Mouse (Mus musculus): Measurements from ENCODE around the gene Nqo2. TPM values are rescaled to one million over a fixed set of nuclear protein-coding genes. Genes with fewer than 3 reads are reported as not detected.

The Nqo2 gene
- polyA plus RNA-seq, 1 experiment: 41.2 TPM

GRCm38 (mm10) chr13:33989625-33990024 is 25.1 kb downstream of the Nqo2 start:
- H3K27ac ChIP-seq (ENCODE audit: insufficient read depth, low read depth, low read length): no peak overlapping the region
- TF ChIP-seq CTCF (IDR thresholded peaks at IDR 0.05; ENCODE audit: low read depth, low read length): no peak
- TF ChIP-seq POLR2A (IDR thresholded peaks at IDR 0.05; ENCODE audit: borderline replicate concordance, low read depth, low read length): no peak
- no peak overlapping the region for H3K4me3 ChIP-seq (ENCODE audit: insufficient read depth, low read length)
- no peaks in the 10 kb centered on the region for H3K4me1 ChIP-seq (ENCODE audit: control insufficient read depth, insufficient read depth, low read length)

DNA sequence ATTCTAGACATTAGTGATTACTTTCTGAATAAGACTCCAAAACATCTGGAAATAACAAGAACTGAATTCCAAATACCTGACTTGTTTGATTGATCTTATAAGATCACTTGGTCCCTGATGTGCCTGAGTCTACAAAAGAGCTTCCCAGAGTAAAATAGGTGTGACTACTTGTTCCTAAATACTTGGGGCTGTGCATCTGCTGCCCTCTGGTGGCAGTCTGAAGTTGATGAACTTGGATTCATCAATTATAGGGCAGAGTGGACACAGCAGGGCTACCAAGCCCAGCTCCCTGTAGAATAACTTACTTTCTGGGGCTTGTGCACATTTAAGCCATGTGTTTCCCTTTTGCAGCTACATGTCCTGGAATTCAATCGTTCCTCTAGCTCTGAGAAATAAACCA is 30.7 kb downstream of the Nqo2 start:
- TF ChIP-seq POLR2A (IDR thresholded peaks at IDR 0.05; ENCODE audit: borderline replicate concordance, low read depth, low read length) (no peak), CTCF (IDR thresholded peaks at IDR 0.05; ENCODE audit: low read depth, low read length) (peak; percentile 39)
- H3K4me1 ChIP-seq (ENCODE audit: control insufficient read depth, insufficient read depth, low read length): peaks cover 10% of the 10 kb centered on the region
- no peak overlapping the region for H3K4me3 ChIP-seq (ENCODE audit: insufficient read depth, low read length)
- no peak overlapping the region for H3K27ac ChIP-seq (ENCODE audit: insufficient read depth, low read depth, low read length)

GRCm38 (mm10) chr13:34002058-34003006 is 37.8 kb downstream of the Nqo2 start, which contains the start of the genes Ripk1 and Serpinb6a:
Ripk1 (plus strand) TSS chr13:34002363.
Serpinb6a (minus strand) TSS chr13:34002794.
- Histone ChIP-seq H3K27ac (ENCODE audit: insufficient read depth, low read depth, low read length) (peak within 1 kb of the TSS; percentile 84), H3K4me1 (ENCODE audit: control insufficient read depth, insufficient read depth, low read length) (peaks cover 20% of the 10 kb centered on the region), H3K4me3 (ENCODE audit: insufficient read depth, low read length) (peak within 1 kb of the TSS; percentile 95)
- TF ChIP-seq CTCF (IDR thresholded peaks at IDR 0.05; ENCODE audit: low read depth, low read length): peak; percentile 30; the same call in 1 of the 2 replicates
- TF ChIP-seq POLR2A (IDR thresholded peaks at IDR 0.05; ENCODE audit: borderline replicate concordance, low read depth, low read length): no peak

- H3K27ac ChIP-seq (ENCODE audit: insufficient read depth, low read depth, low read length): peak overlapping the region; percentile 19; the same call in 1 of the 2 replicates
These were observed 38.6 kb downstream of the Nqo2 start for GRCm38 (mm10) chr13:34003058-34003457.

GRCm38 (mm10) chr13:34007234-34007633 is 42.7 kb downstream of the Nqo2 start:
- no peak for TF ChIP-seq CTCF (IDR thresholded peaks at IDR 0.05; ENCODE audit: low read depth, low read length)
- TF ChIP-seq POLR2A (IDR thresholded peaks at IDR 0.05; ENCODE audit: borderline replicate concordance, low read depth, low read length): no peak
- Histone ChIP-seq H3K4me1 (ENCODE audit: control insufficient read depth, insufficient read depth, low read length) (peaks cover 17% of the 10 kb centered on the region), H3K4me3 (ENCODE audit: insufficient read depth, low read length) (no peak overlapping the region), H3K27ac (ENCODE audit: insufficient read depth, low read depth, low read length) (peak overlapping the region; percentile 73)

More at GRCm38 (mm10) chr13:34003058-34003457, 38.6 kb downstream of the Nqo2 start:
- TF ChIP-seq POLR2A (IDR thresholded peaks at IDR 0.05; ENCODE audit: borderline replicate concordance, low read depth, low read length): no peak
- TF ChIP-seq CTCF (IDR thresholded peaks at IDR 0.05; ENCODE audit: low read depth, low read length): no peak
- H3K4me3 ChIP-seq (ENCODE audit: insufficient read depth, low read length): peak overlapping the region; percentile 95
- H3K4me1 ChIP-seq (ENCODE audit: control insufficient read depth, insufficient read depth, low read length): peaks cover 21% of the 10 kb centered on the region

- no peak for TF ChIP-seq POLR2A (IDR thresholded peaks at IDR 0.05; ENCODE audit: borderline replicate concordance, low read depth, low read length)
- TF ChIP-seq CTCF (IDR thresholded peaks at IDR 0.05; ENCODE audit: low read depth, low read length): no peak
- Histone ChIP-seq H3K27ac (ENCODE audit: insufficient read depth, low read depth, low read length) (no peak overlapping the region), H3K4me3 (ENCODE audit: insufficient read depth, low read length) (no peak overlapping the region), H3K4me1 (ENCODE audit: control insufficient read depth, insufficient read depth, low read length) (peaks cover 6% of the 10 kb centered on the region)
These were observed 52.6 kb downstream of the Nqo2 start for GRCm38 (mm10) chr13:34016927-34017569.

- peaks cover 6% of the 10 kb centered on the region for H3K4me1 ChIP-seq (ENCODE audit: control insufficient read depth, insufficient read depth, low read length)
- no peak for TF ChIP-seq POLR2A (IDR thresholded peaks at IDR 0.05; ENCODE audit: borderline replicate concordance, low read depth, low read length)
- no peak for TF ChIP-seq CTCF (IDR thresholded peaks at IDR 0.05; ENCODE audit: low read depth, low read length)
- H3K27ac ChIP-seq (ENCODE audit: insufficient read depth, low read depth, low read length): no peak overlapping the region
- H3K4me3 ChIP-seq (ENCODE audit: insufficient read depth, low read length): no peak overlapping the region
These were observed 54.0 kb downstream of the Nqo2 start for GRCm38 (mm10) chr13:34018521-34018920.

- H3K4me3 ChIP-seq (ENCODE audit: insufficient read depth, low read length): no peak overlapping the region
- TF ChIP-seq CTCF (IDR thresholded peaks at IDR 0.05; ENCODE audit: low read depth, low read length) (no peak), POLR2A (IDR thresholded peaks at IDR 0.05; ENCODE audit: borderline replicate concordance, low read depth, low read length) (no peak)
- no peak overlapping the region for H3K27ac ChIP-seq (ENCODE audit: insufficient read depth, low read depth, low read length)
- H3K4me1 ChIP-seq (ENCODE audit: control insufficient read depth, insufficient read depth, low read length): peaks cover 6% of the 10 kb centered on the region
These were observed 57.5 kb downstream of the Nqo2 start for GRCm38 (mm10) chr13:34021998-34022397.

- TF ChIP-seq POLR2A (IDR thresholded peaks at IDR 0.05; ENCODE audit: borderline replicate concordance, low read depth, low read length): no peak
- TF ChIP-seq CTCF (IDR thresholded peaks at IDR 0.05; ENCODE audit: low read depth, low read length): no peak
- H3K27ac ChIP-seq (ENCODE audit: insufficient read depth, low read depth, low read length): peak overlapping the region; percentile 56
- H3K4me3 ChIP-seq (ENCODE audit: insufficient read depth, low read length): no peak overlapping the region
- H3K4me1 ChIP-seq (ENCODE audit: control insufficient read depth, insufficient read depth, low read length): peaks cover 22% of the 10 kb centered on the region
These were observed 67.6 kb downstream of the Nqo2 start for GRCm38 (mm10) chr13:34032041-34032440.
